Mouse (Mus musculus): ENCODE data around the gene Olfr702.

Gene Olfr702

GRCm38 (mm10) chr7:106833793-106834192, at the start of gene Olfr702:
Gene Olfr702, minus strand, starts transcription at chr7:106833893.
- DNase-seq (ENCODE audit: low spot score in 2 of 2): no peak

- no peak for DNase-seq (ENCODE audit: low spot score in 2 of 2)
Measured at GRCm38 (mm10) chr7:106876791-106877190, 43.1 kb upstream of the Olfr702 start, which contains the start of gene Olfr705. Gene Olfr705, minus strand, starts transcription at chr7:106876891.

GRCm38 (mm10) chr7:106862885-106863284, 29.2 kb upstream of the Olfr702 start, which contains the start of gene Olfr704:
Gene Olfr704, plus strand, starts transcription at chr7:106863185.
- no peak for DNase-seq (ENCODE audit: low spot score in 2 of 2)

- no peak for DNase-seq (ENCODE audit: low spot score in 2 of 2)
Measured at GRCm38 (mm10) chr7:106843060-106843459, 9.4 kb upstream of the Olfr702 start, which contains the start of gene Olfr703. Gene Olfr703, plus strand, starts transcription at chr7:106843360.

GRCm38 (mm10) chr7:106818414-106818813, 15.3 kb downstream of the Olfr702 start:
- DNase-seq (ENCODE audit: low spot score in 2 of 2): no peak

- DNase-seq (ENCODE audit: low spot score in 2 of 2): no peak
Measured at GRCm38 (mm10) chr7:106815775-106816174, 17.9 kb downstream of the Olfr702 start.

- DNase-seq (ENCODE audit: low spot score in 2 of 2): no peak
Measured at GRCm38 (mm10) chr7:106813829-106814228, 19.9 kb downstream of the Olfr702 start, which contains the start of gene Olfr701. Gene Olfr701, plus strand, starts transcription at chr7:106814129.

GRCm38 (mm10) chr7:106808734-106809133, 25.0 kb downstream of the Olfr702 start, which contains the start of gene Olfr700:
Gene Olfr700, minus strand, starts transcription at chr7:106808834.
- no peak for DNase-seq (ENCODE audit: low spot score in 2 of 2)

GRCm38 (mm10) chr7:106793098-106793497, 40.6 kb downstream of the Olfr702 start, which contains the start of gene Olfr699:
Gene Olfr699, minus strand, starts transcription at chr7:106793198.
- DNase-seq (ENCODE audit: low spot score in 2 of 2): no peak

- no peak for DNase-seq (ENCODE audit: low spot score in 2 of 2)
Measured at GRCm38 (mm10) chr7:106788330-106788729, 45.4 kb downstream of the Olfr702 start.
